Mouse (Mus musculus) layer of hippocampus, adult 8-10 months (tissue): ENCODE data around the gene Rabggta. TPM values are rescaled to one million over a fixed set of nuclear protein-coding genes. Genes with fewer than 3 reads are reported as not detected.

ENCODE experiments used
- DNase-seq, 2 experiments: peaks; one replicate each; pipeline ENCODE4 v3.0.0; 2022; ENCODE audit warnings: low spot score in 2 of 2
- total RNA-seq, 4 experiments: library from RNA; stranded (reverse); gene quantifications; 2 replicates each; pipeline ENCODE4 v1.2.4; 2022

Rabggta gene
- total RNA-seq, result 10 to 100 TPM; 42.8 to 53.5 (median 44.8) TPM

GRCm38 (mm10) chr14:55721700-55722437, at the start of gene Rabggta:
TSS of gene Rabggta (minus strand) at chr14:55722263.
- peak; percentile 88 to 93 for DNase-seq

GRCm38 (mm10) chr14:55769087-55769703, 47.1 kb upstream of the Rabggta start:
- DNase-seq, result no peak

- no peak for DNase-seq
These were observed 46.5 kb upstream of the Rabggta start for GRCm38 (mm10) chr14:55768555-55768954.

- no peak for DNase-seq
These were observed 45.7 kb upstream of the Rabggta start for GRCm38 (mm10) chr14:55767519-55768414.

- no peak for DNase-seq
These were observed 43.6 kb upstream of the Rabggta start, which contains the start of gene Ltb4r1 for GRCm38 (mm10) chr14:55765696-55766095. TSS of gene Ltb4r1 (plus strand) at chr14:55765962.

GRCm38 (mm10) chr14:55763166-55763565, 41.1 kb upstream of the Rabggta start:
- no peak for DNase-seq

- DNase-seq, result no peak
These were observed 40.1 kb upstream of the Rabggta start for GRCm38 (mm10) chr14:55762001-55762821.

- no peak for DNase-seq
These were observed 39.1 kb upstream of the Rabggta start, which contains the start of gene Ltb4r2 for GRCm38 (mm10) chr14:55761163-55761562. TSS of gene Ltb4r2 (plus strand) at chr14:55761428.

GRCm38 (mm10) chr14:55760156-55760555, 38.1 kb upstream of the Rabggta start:
- DNase-seq, result peak; percentile 59 to 87

- peak in 1 of 2 experiments; percentile 23 for DNase-seq
These were observed 36.3 kb upstream of the Rabggta start, which contains the start of gene Cideb for GRCm38 (mm10) chr14:55758363-55758784. TSS of gene Cideb (minus strand) at chr14:55758458.

GRCm38 (mm10) chr14:55757566-55757965, 35.5 kb upstream of the Rabggta start:
- no peak for DNase-seq

GRCm38 (mm10) chr14:55747051-55747847, 25.2 kb upstream of the Rabggta start:
- DNase-seq, result no peak

GRCm38 (mm10) chr14:55745861-55746237, 23.8 kb upstream of the Rabggta start:
- DNase-seq, result no peak

- peak; percentile 75 to 79 for DNase-seq
These were observed 23.3 kb upstream of the Rabggta start, which contains the start of the genes Dhrs1 and Nop9 for GRCm38 (mm10) chr14:55745180-55745860. TSS of gene Dhrs1 (minus strand) at chr14:55745690. TSS of gene Nop9 (plus strand) at chr14:55745693.

GRCm38 (mm10) chr14:55743711-55744110, 21.6 kb upstream of the Rabggta start:
- peak; percentile 59 to 89 for DNase-seq

GRCm38 (mm10) chr14:55737086-55737687, 15.1 kb upstream of the Rabggta start:
- DNase-seq, result no peak

GRCm38 (mm10) chr14:55735758-55736157, 13.7 kb upstream of the Rabggta start:
- DNase-seq, result no peak

- DNase-seq, result no peak
These were observed 13.3 kb upstream of the Rabggta start for GRCm38 (mm10) chr14:55735334-55735733.

GRCm38 (mm10) chr14:55734869-55735268, 12.8 kb upstream of the Rabggta start:
- no peak for DNase-seq
